Mouse (Mus musculus) cerebral cortex, adult 2 months (tissue): Measurements from ENCODE around the gene Dupd1.

Source experiments
- WGBS: fragments of 180-500 bp; shearing (Covaris S2); methylation state at CpG from one replicate; pipeline ENCODE4 v1.1.7; 2018; 5-methylcytosine and 5-hydroxymethylcytosine counted together

The Dupd1 gene

GRCm38 (mm10) chr14:21714486-21714885 is at the start of gene Dupd1:
Dupd1 (minus strand) TSS chr14:21714576.
- 89% methylated on average over 5 of the region's 5 CpGs for WGBS

DNA sequence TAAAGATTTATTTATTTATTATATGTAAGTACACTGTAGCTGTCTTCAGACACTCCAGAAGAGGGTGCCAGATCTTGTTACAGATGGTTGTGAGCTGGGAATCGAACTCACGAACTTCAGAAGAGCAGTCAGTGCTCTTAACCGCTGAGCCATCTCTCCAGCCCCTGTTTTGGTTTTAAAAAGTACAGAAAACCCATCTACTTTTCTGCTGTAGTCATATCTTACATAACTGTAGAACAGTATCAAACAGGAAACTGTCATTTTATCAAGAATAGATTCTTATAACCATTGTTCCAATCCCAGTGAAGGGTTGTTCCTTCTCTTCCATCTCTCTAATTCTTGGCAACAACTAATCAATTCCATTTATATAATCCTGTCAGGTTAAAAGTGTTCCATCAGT is 49.4 kb upstream of the Dupd1 start:
- 78% methylated on average over 3 of the region's 3 CpGs for WGBS

- WGBS, result 73% methylated on average over 9 of the region's 9 CpGs
Measured at GRCm38 (mm10) chr14:21761560-21761959, 47.2 kb upstream of the Dupd1 start.

DNA sequence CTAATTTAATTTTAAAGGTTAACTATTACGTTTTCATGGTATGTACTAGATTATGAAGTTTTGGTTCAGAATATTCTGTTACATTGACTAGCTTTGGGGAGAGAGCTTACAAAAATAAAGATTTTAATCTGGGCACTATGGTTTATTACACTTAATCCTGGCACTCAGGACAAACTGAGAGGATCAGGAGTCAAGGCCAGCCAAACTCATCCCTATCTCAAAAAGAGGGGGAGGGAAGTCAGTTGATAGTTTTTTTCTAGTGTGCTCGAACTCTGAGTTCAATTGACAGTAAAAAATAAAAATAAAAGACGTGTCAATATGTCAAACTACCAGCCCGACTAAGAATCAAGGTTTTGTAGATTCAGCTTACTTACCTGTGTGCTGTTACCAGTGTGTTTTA is 39.0 kb upstream of the Dupd1 start:
- 73% methylated on average over 4 of the region's 4 CpGs for WGBS

- 74% methylated on average over 3 of the region's 3 CpGs for WGBS
Measured at GRCm38 (mm10) chr14:21752411-21752810, 38.0 kb upstream of the Dupd1 start.

- WGBS, result under 1% methylated on average over 26 of the region's 26 CpGs
Measured at GRCm38 (mm10) chr14:21750881-21751542, 36.6 kb upstream of the Dupd1 start, which contains the start of gene Dusp13. Dusp13 (minus strand) TSS chr14:21751181.

GRCm38 (mm10) chr14:21750008-21750880 is 35.9 kb upstream of the Dupd1 start, which contains the start of gene Samd8:
Samd8 (plus strand) TSS chr14:21750531.
- 6% methylated on average over 52 of the region's 52 CpGs for WGBS

DNA sequence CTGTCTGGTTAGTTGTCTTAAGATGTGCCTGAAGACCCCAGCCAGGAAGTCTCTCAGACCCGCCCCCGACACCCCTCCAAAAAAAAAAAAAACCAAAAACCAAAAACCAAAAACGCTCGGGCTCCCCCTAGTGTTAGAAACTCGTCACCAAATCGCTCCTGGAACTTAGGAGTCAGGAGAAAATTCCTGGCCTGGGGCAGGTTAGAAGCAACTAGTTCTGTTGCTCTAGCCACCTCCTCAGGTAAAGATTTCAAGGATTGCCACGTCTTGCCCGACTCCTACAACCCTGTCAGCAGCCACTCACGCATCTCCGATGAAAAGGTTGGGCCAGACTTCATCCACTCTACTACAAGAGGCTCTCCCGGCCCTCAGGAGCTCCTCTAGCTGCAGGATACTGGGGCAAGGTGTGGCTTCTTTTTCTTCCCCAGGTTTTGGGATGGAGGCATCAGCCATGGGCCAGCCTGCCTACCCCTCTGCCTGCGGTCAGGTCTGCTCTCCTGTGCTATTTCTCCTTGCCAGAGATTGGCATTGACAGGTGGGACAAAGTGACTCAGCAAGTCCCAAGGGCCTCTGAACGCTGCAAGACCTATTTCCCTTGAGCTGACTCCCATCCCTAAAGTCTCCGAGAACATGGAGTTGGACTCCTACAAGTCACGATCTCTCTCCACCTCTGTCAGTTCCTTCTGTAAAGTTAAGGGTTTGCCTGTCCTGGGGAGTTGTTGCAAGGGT is 33.9 kb upstream of the Dupd1 start:
- WGBS, result 47% methylated on average over 15 of the region's 15 CpGs

DNA sequence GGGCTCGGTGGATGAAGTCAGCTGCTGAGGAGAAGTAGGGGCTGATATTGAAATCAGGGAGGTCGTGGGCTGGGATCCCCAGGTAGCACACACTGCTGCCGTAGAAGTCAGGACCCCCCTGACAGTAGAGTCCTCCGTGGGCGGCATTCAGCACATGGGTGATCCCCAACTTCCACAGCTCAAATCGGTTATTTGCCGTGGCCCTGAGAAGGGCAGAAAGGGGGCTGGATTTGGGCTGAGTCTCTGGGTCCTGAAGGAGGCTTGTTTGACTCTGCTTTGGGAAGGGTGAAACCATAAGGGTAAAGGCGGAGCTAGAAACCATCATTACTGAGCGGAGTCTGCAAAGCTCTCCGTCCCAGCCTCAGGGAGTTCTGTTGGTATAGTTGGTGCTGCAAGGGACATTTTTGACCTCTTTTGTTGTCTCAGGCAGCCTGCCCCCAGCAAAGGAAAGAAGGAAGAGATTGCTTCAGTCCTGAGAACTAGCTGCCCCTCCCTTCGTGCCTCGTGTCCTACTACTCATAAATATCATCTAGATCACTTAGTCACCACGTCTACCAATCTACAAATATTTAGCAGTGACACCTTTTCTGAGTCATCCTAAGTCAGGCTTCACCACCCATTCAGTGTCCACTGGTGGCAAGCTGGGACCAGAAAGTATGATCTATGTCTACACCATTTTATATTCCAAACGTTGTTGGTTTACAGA is 33.2 kb upstream of the Dupd1 start:
- 72% methylated on average over 14 of the region's 14 CpGs for WGBS

- WGBS, result 86% methylated on average over 2 of the region's 2 CpGs
Measured at GRCm38 (mm10) chr14:21746846-21747245, 32.5 kb upstream of the Dupd1 start.

GRCm38 (mm10) chr14:21746251-21746650 is 31.9 kb upstream of the Dupd1 start:
- 92% methylated on average over 8 of the region's 8 CpGs for WGBS

DNA sequence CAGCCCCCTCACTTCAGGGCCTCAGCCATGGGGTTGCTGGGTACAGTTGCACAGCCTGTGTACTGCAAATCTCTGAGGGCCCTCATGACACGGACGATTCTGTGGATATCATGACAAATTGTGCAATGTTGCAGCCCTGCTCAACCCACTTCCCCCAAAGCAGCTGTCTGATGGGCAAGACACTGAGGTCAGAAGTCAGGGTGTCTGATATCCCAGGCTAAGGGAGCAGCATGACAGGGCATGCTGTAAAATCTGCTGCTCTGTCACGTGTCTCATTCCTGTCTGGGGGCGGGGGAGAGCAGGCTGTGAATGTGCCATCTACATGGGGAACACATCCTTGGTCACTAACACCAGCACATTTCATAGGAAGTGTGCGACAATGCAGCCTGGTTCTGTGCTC is 30.8 kb upstream of the Dupd1 start:
- 74% methylated on average over 5 of the region's 5 CpGs for WGBS

- WGBS, result 97% methylated on average over 1 of the region's 1 CpGs
Measured at GRCm38 (mm10) chr14:21744169-21744568, 29.8 kb upstream of the Dupd1 start.

- 92% methylated on average over 4 of the region's 4 CpGs for WGBS
Measured at GRCm38 (mm10) chr14:21742441-21742840, 28.1 kb upstream of the Dupd1 start.

GRCm38 (mm10) chr14:21741786-21742185 is 27.4 kb upstream of the Dupd1 start:
- WGBS, result 12% methylated on average over 4 of the region's 4 CpGs

GRCm38 (mm10) chr14:21741314-21741713 is 26.9 kb upstream of the Dupd1 start:
- 86% methylated on average over 3 of the region's 3 CpGs for WGBS

- WGBS, result 95% methylated on average over 7 of the region's 7 CpGs
Measured at GRCm38 (mm10) chr14:21740345-21740744, 26.0 kb upstream of the Dupd1 start.

GRCm38 (mm10) chr14:21733131-21733905 is 18.9 kb upstream of the Dupd1 start:
- WGBS, result 83% methylated on average over 15 of the region's 15 CpGs

DNA sequence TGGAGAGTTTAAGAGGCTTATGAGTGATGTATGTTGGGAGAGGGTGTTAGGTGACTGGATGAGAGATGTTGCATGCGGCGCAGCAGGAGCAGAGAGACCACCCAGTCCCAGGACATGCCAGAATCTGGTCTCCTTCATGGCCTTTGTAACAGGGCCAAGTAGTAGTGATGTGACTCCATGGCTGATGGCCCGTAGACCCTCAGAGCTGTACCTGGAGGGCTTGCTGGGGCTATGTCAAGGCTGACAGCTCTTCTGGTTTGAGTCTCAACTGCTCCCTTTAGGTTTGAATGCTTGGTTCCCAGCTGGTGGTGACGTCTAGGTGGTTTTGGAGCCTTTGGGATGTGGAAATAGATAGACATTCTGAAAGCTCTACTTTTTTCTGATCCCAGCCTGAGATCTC is 15.6 kb upstream of the Dupd1 start:
- WGBS, result 77% methylated on average over 4 of the region's 4 CpGs

GRCm38 (mm10) chr14:21729031-21729732 is 14.8 kb upstream of the Dupd1 start:
- 57% methylated on average over 6 of the region's 6 CpGs for WGBS
